Mouse (Mus musculus) bone marrow, adult 2 months (tissue): Measurements from ENCODE around the gene Hivep3. TPM values are rescaled to one million over a fixed set of nuclear protein-coding genes. Genes with fewer than 3 reads are reported as not detected.

Experiments used
- H3K27ac ChIP-seq: fragments of 200-500 bp; 2 replicates; pipeline ENCODE4 v1.5.1; 2012; ENCODE audit warnings: low read depth, mild to moderate bottlenecking, control low read depth, inconsistent platforms, low read length; ENCODE audit not compliant: control insufficient read depth, poor library complexity, insufficient read depth
- H3K4me1 ChIP-seq: fragments of 200-500 bp; 2 replicates; pipeline ENCODE4 v1.6.1; 2011; ENCODE audit warnings: low read length; ENCODE audit not compliant: control insufficient read depth, insufficient read depth
- H3K4me3 ChIP-seq: fragments of 200-500 bp; replicated peaks from 2 replicates; pipeline ENCODE3; 2011; ENCODE audit warnings: mild to moderate bottlenecking, low read depth, low read length, control low read depth; ENCODE audit not compliant: control insufficient read depth
- CTCF ChIP-seq: fragments of 200-500 bp; IDR thresholded peaks from 2 replicates; pipeline ENCODE4 v1.5.1; 2011; ENCODE audit warnings: low read length, control low read depth; ENCODE audit not compliant: control insufficient read depth, insufficient read depth
- POLR2A ChIP-seq: fragments of 200-500 bp; IDR thresholded peaks from 2 replicates; pipeline ENCODE4 v1.6.1; 2011; ENCODE audit warnings: low read depth, mild to moderate bottlenecking, control low read depth, low read length, borderline replicate concordance; ENCODE audit not compliant: control insufficient read depth
- WGBS: fragments of 180-500 bp; shearing (Covaris S2); methylation state at CpG from one replicate; pipeline ENCODE4 v1.1.7; 2018; 5-methylcytosine and 5-hydroxymethylcytosine counted together
- polyA plus RNA-seq: library from polyadenylated mRNA; stranded (reverse); fragments of >200 nt; gene quantifications from 2 replicates; pipeline ENCODE4 v1.2.4, GENCODE M21; 2011; ENCODE audit warnings: low replicate concordance; ENCODE audit not compliant: missing spikeins, insufficient read depth, insufficient read length

Gene Hivep3
- polyA plus RNA-seq, 1 experiment = 7.3 TPM

DNA sequence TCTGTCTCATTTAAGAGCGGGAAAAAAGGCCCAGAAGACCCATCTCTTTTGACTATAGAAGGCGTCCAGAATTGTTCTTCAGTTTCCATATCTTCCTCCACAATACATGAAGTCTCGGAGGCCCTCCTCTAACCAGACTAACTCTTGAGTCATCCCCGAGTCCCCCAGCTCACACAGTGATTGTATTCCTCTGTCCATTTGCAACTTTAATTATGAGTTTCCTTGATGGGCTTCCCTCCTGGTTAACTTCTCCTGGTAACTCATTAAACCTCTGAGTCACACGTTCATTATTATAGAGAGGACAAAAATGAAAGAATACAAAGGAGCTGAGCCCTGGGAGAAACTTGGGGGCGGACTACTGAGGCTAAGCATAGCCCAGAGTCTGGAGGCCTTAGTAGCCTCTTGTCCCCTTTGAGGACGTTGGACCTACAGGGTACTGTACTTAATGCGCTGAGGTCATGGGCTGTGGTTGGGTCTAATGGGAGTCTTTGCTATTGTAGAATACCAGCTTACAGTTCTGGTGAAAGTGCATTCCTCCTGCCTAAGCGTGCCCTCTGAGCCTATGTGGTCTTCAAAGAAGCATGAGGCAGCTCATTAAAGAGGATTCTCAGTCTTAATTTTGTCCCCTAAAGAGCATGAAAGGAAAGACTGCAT is 56.0 kb downstream of the Hivep3 start:
- Histone ChIP-seq H3K4me1 (no peaks in the 10 kb centered on the region), H3K4me3 (no peak overlapping the region), H3K27ac (no peak overlapping the region)
- TF ChIP-seq CTCF (no peak), POLR2A (no peak)
- WGBS = 76% methylated on average over 9 of the region's 9 CpGs

DNA sequence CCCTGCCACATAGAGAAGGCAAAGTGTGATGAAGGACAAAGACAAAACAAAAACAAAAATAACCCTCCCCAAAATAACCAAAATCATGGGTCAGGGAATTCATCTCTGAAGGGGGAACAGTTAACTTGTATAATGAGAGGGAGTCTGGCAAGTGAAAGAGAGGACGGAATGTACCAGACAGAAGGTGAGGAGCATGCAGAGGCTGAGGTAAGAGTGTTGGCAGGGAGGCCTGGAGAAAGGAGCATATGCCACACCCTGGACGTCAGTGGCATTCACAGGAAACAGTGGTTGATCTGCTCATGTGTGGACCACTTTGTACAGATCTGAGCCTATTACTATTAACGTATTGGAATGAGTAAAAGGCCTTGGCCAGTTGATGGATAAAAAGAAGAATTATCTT is 65.3 kb downstream of the Hivep3 start:
- no peaks in the 10 kb centered on the region for H3K4me1 ChIP-seq
- 60% methylated on average over 3 of the region's 3 CpGs for WGBS
- no peak overlapping the region for H3K27ac ChIP-seq
- TF ChIP-seq CTCF = no peak
- no peak for TF ChIP-seq POLR2A
- H3K4me3 ChIP-seq = no peak overlapping the region

- 47% methylated on average over 2 of the region's 2 CpGs for WGBS
- no peak for TF ChIP-seq POLR2A
- TF ChIP-seq CTCF = no peak
- Histone ChIP-seq H3K4me3 (no peak overlapping the region), H3K27ac (no peak overlapping the region), H3K4me1 (peaks cover 3% of the 10 kb centered on the region)
Measured at GRCm38 (mm10) chr4:119806556-119806955, 73.0 kb downstream of the Hivep3 start.

DNA sequence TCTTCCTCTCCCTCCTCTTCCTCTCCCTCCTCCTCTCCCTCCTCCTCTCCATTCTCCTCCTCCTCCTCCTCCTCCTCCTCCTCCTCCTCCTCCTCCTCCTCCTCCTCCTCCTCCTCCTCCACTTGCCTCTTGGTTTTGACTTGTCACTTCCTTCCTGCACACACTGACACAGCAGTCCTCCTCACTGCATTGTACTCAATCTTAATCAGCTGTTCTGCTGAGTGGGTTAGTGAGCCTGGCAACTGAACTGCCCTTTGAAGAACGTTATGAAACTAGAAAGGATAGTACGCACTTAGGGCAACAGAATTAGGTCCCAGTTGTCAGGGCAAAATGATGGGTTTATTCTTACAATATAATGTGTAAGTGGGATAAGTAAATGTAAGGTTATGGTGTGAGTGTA is 73.8 kb downstream of the Hivep3 start:
- TF ChIP-seq CTCF = no peak
- TF ChIP-seq POLR2A = no peak
- WGBS = 4% methylated on average over 2 of the region's 2 CpGs
- H3K4me3 ChIP-seq = no peak overlapping the region

GRCm38 (mm10) chr4:119809245-119809644 is 75.7 kb downstream of the Hivep3 start:
- no peak for TF ChIP-seq POLR2A
- Histone ChIP-seq H3K4me3 (no peak overlapping the region), H3K4me1 (peaks cover 3% of the 10 kb centered on the region), H3K27ac (no peak overlapping the region)
- 71% methylated on average over 5 of the region's 5 CpGs for WGBS

More for the DNA sequence above, 73.8 kb downstream of the Hivep3 start:
- H3K27ac ChIP-seq = no peak overlapping the region
- peaks cover 3% of the 10 kb centered on the region for H3K4me1 ChIP-seq

- Histone ChIP-seq H3K4me1 (no peaks in the 10 kb centered on the region; the same call in 1 of the 2 replicates), H3K27ac (no peak overlapping the region), H3K4me3 (no peak overlapping the region)
- TF ChIP-seq CTCF (no peak), POLR2A (no peak)
- 0% methylated on average over 2 of the region's 2 CpGs for WGBS
Measured at GRCm38 (mm10) chr4:119812775-119813174, 79.2 kb downstream of the Hivep3 start.

DNA sequence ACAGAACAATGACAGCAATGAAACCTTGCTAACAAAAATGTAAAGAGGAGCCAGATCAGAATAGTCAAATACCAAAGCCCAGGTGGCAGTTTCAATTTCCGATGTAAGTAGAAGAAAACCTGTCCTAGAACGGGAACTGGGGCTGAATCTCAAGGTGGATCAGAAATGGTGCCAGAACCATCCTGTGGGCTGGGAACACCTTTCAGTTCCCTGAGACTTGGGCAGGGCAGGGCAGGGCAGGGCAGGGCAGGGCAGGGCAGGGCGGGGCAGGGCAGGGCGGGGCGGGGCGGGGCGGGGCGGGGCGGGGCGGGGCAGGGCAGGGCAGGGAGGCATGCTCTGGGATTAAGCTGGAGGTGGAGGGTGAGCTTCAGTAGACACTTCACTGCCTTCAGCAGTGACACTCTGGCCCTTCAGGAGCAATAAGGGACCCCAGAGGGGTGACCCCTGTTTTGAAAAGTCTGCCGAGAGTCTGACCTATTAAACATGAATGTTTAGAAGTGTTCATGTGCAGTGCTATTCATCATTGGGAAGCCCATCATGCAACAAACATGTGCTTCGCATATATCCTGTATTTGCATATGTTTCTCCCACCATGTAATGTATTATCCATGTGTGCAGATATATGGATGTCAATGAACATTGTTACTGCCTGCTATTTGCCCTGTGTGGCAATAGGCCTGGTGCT is 80.1 kb downstream of the Hivep3 start:
- no peak for TF ChIP-seq POLR2A
- TF ChIP-seq CTCF = no peak
- Histone ChIP-seq H3K27ac (no peak overlapping the region), H3K4me1 (no peaks in the 10 kb centered on the region; the same call in 1 of the 2 replicates), H3K4me3 (no peak overlapping the region)
- 29% methylated on average over 9 of the region's 12 CpGs for WGBS

DNA sequence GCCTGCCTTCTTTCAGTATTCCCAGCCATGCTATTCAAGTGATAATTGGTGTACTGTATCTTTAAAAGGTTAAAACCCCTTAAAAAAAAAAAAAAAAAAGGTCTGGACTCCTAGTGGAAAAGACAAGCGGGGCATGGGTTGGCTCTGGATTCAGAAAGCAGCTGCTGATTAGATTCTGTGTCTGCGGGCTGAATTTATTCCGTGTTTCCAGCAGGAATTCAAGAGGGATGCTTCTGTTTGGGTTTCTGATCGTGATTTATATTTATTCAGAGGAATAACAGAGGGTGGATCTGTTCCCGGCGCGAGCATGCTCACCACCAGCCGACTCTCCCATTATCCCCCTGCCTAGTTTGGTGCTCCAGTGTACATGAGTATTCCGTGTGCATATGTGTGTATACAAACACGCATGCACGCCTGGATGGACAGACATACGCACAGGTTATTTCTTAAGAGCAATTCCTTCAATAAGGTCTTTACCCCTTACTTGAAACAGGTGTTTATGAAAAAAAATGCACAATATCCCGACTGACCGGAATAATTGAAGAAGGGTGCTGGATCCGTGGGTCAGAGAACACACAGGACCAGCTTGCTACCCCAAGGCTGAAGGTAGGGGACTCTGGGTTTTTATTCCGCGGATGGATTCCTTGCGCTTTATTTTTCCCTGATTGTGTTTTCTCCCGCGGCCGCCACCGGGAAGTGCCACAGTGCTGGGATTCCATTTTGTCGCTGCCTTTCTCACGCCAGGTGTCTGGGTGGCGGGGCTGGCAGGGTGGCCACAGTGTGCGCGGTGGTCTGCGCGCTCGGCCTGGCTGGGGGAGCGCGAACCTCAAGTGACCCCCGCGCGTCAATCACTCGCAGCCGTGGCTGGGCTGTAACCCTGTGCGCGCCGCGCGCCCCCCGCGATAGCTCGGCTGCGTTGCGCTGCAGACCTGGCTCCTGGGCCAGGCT is 80.9 kb downstream of the Hivep3 start:
- no peak overlapping the region for H3K27ac ChIP-seq
- 9% methylated on average over 47 of the region's 47 CpGs for WGBS
- H3K4me1 ChIP-seq = no peaks in the 10 kb centered on the region; the same call in 1 of the 2 replicates

More for the DNA sequence above, 80.9 kb downstream of the Hivep3 start:
- no peak overlapping the region for H3K4me3 ChIP-seq
- TF ChIP-seq CTCF (no peak), POLR2A (no peak)
